In genomic region chr5:64298331-64299036, GRCm38 (mm10) we compare ENCODE assay signal across 7 mouse cellular contexts.
A peak's percentile ranks its signal among the peaks of the same experiment; 100 is the strongest.
DNase-seq lines count a peak whose midpoint lies in the region; ATAC-seq lines count a peak whose summit lies in the region.

No protein-coding gene starts in this region.

- ATAC-seq in heart, embryonic 16.5 days (replicated peaks; ENCODE audit: extremely low read depth, insufficient read depth, low FRiP score), result peak; percentile 40; the same call in 1 of the 2 replicates
- ATAC-seq in midbrain, embryonic 12.5 days (ENCODE audit: low FRiP score, low read depth), result peak; percentile 51; the same call in 1 of the 2 replicates

- H3K4me1 ChIP-seq in heart, embryonic 16.5 days (ENCODE audit: control insufficient read depth, insufficient read depth, low read length), result peaks cover 24% of the 10 kb centered on the region
- peaks cover 28% of the 10 kb centered on the region for H3K4me1 ChIP-seq in midbrain, embryonic 12.5 days

- peak overlapping the region; percentile 41 for H3K4me2 ChIP-seq in heart, embryonic 16.5 days (ENCODE audit: low read depth, low read length)
- H3K4me2 ChIP-seq in midbrain, embryonic 12.5 days (replicated peaks), result peak overlapping the region; percentile 29

- no peaks in the 10 kb centered on the region for H3K9me3 ChIP-seq in heart, embryonic 16.5 days (replicated peaks; ENCODE audit: control insufficient read depth, low read length)
- H3K9me3 ChIP-seq in midbrain, embryonic 12.5 days, result no peaks in the 10 kb centered on the region

- peak; percentile 64 for DNase-seq in R1 (ENCODE audit: low read depth, low spot score)
- peak; percentile 44 for DNase-seq in embryo, embryonic 10 days (ENCODE audit: low spot score)
- DNase-seq in kidney, postnatal 36 days, result peak; percentile 62 to 76
- DNase-seq in cerebellum, adult 8-10 months, result no peak
- no peak for DNase-seq in left cerebral cortex, adult 9 months (ENCODE audit: low spot score in 2 of 2)

- 40% methylated on average over 20 of the region's 20 CpGs for WGBS in heart, embryonic 16.5 days
- WGBS in midbrain, embryonic 12.5 days, result 48% methylated on average over 20 of the region's 20 CpGs

- no peak overlapping the region for H3K4me3 ChIP-seq in heart, embryonic 16.5 days (ENCODE audit: low read length)
- H3K4me3 ChIP-seq in midbrain, embryonic 12.5 days, result no peak overlapping the region

- H3K27me3 ChIP-seq in heart, embryonic 16.5 days (ENCODE audit: control insufficient read depth, insufficient read depth, low read length), result no peaks in the 10 kb centered on the region
- no peaks in the 10 kb centered on the region for H3K27me3 ChIP-seq in midbrain, embryonic 12.5 days

- no peak overlapping the region; the same call in 1 of the 2 replicates for H3K9ac ChIP-seq in heart, embryonic 16.5 days (ENCODE audit: low read length)
- H3K9ac ChIP-seq in midbrain, embryonic 12.5 days (replicated peaks), result no peak overlapping the region

- 0 out of 2 replicates have a peak, but pooled peaks cover 3% of the 10 kb centered on the region for H3K36me3 ChIP-seq in heart, embryonic 16.5 days (ENCODE audit: control insufficient read depth, insufficient read depth)
- 0 out of 2 replicates have a peak, but pooled peaks cover 4% of the 10 kb centered on the region for H3K36me3 ChIP-seq in midbrain, embryonic 12.5 days

- H3K27ac ChIP-seq in heart, embryonic 16.5 days (ENCODE audit: low read length), result peak overlapping the region; percentile 40
- peak overlapping the region; percentile 25; the same call in 1 of the 2 replicates for H3K27ac ChIP-seq in midbrain, embryonic 12.5 days (replicated peaks)

Comparison
In these comparisons a context has a peak if more than half of its experiments do, and no peak if none do; other contexts are left out.
1. DNase-seq: peak in R1 (single experiment), embryo, embryonic 10 days (single experiment) and kidney, postnatal 36 days (2 of 2); none in cerebellum, adult 8-10 months (single experiment) and left cerebral cortex, adult 9 months (0 of 2).